Mouse (Mus musculus) heart, embryonic 10.5 days (tissue): Measurements from ENCODE around the gene Chpf. TPM values are rescaled to one million over a fixed set of nuclear protein-coding genes. Genes with fewer than 3 reads are reported as not detected.

Source experiments
- DNase-seq: peaks from one replicate; pipeline ENCODE4 v3.0.0-alpha.2; 2017; ENCODE audit warnings: low spot score
- H3K27ac ChIP-seq: fragments of 300-500 bp; sonication (generic); 2 replicates; pipeline ENCODE4 v1.5.1; 2016; ENCODE audit warnings: mild to moderate bottlenecking
- H3K27me3 ChIP-seq: fragments of 300-500 bp; sonication (generic); 2 replicates; pipeline ENCODE4 v1.6.1; 2016; ENCODE audit warnings: mild to moderate bottlenecking; ENCODE audit not compliant: poor library complexity, insufficient read depth, severe bottlenecking
- H3K36me3 ChIP-seq: fragments of 300-500 bp; sonication (generic); 2 replicates; pipeline ENCODE4 v1.6.1; 2016; ENCODE audit warnings: mild to moderate bottlenecking, moderate library complexity
- H3K4me1 ChIP-seq: fragments of 300-500 bp; sonication (generic); 2 replicates; pipeline ENCODE4 v1.6.1; 2016; ENCODE audit warnings: mild to moderate bottlenecking
- H3K4me3 ChIP-seq: fragments of 300-500 bp; sonication (generic); 2 replicates; pipeline ENCODE4 v1.5.1; 2016; ENCODE audit warnings: mild to moderate bottlenecking, moderate library complexity
- H3K9me3 ChIP-seq: fragments of 300-500 bp; sonication (generic); 2 replicates; pipeline ENCODE4 v1.6.1; 2016; ENCODE audit warnings: mild to moderate bottlenecking, moderate library complexity
- WGBS: fragments of 180-500 bp; shearing (Covaris S2); methylation state at CpG from one replicate; pipeline ENCODE4 v1.1.7; 2016; 5-methylcytosine and 5-hydroxymethylcytosine counted together
- polyA plus RNA-seq: library from polyadenylated mRNA; unstranded; fragments of >200 nt; fragmentation: Nextera tagmentation; extraction: Ambion mirVana; gene quantifications from 2 replicates; pipeline ENCODE4 v1.2.1, GENCODE M21; 2016

Gene Chpf
- 30.8 and 30.9 TPM in 2 replicates for polyA plus RNA-seq

DNA sequence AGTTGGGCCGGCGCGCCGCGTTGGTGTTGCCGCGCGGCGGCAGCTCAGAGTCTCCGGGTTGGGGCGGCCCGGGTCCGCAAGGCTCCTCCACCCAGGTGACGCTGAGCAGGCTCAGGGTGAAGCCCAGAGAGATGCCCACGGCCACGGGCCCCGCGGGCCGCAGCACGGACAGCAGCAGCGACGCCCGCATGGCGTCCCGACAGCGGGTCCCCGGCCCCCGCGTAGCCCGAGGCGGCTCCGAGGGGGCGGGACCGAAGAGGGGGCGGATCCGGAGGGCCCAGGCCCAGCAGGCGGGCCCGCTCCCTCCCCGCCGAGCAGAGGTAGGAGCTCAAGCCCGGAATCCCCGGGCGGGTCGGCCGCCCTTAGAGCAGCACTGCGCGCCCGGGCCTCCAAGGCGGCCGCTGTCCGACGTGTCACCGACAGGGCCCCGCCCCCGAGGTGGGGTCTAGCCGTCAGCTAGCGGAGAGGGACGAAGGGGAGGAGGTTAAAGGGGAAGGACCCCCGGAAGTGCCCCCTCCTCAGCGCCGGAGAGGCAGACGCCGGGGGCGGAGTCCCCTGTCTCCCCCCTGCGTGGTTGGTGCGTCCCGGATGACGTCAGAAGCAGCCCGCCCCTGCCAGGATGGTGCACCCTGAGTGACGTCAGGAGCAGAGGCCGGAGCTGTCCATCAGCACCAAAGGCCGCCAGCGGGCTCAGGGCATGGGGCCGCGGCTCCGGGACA lies at the start of gene Chpf, which contains the start of gene Tmem198:
Chpf (minus strand) TSS at position 392 of the 719 bp plus-strand sequence.
Tmem198 (plus strand) TSS at position 617 of the 719 bp plus-strand sequence.
- under 1% methylated on average over 76 of the region's 76 CpGs for WGBS
- Histone ChIP-seq H3K9me3 (no peaks in the 10 kb centered on the region), H3K36me3 (peaks cover 31% of the 10 kb centered on the region), H3K27me3 (peaks cover 70% of the 10 kb centered on the region), H3K27ac (peak within 1 kb of the TSS; percentile 92), H3K4me1 (peaks cover 32% of the 10 kb centered on the region), H3K4me3 (peak within 1 kb of the TSS; percentile 89)
- peak; percentile 99 for DNase-seq

DNA sequence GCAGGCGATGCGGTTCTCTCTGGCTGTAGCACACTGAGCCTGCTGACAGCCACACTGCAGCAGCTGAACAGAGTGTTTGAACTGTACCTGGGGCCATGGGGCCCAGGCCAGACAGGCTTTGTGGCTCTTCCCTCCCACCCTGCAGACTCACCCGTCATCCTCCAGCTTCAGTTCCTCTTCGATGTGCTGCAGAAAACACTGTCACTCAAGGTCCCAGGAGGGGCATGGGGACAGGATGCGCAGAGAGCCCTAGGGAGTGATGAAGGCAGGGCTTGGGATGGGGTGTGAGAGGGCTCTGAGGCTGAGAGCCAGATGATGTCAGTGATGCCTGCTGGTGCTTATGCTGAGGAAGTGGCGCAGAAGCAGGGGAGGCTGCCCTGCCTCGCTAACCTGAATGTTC lies 45.6 kb upstream of the Chpf start:
- Histone ChIP-seq H3K4me3 (no peak overlapping the region), H3K36me3 (peaks cover 46% of the 10 kb centered on the region), H3K4me1 (peaks cover 12% of the 10 kb centered on the region), H3K9me3 (no peaks in the 10 kb centered on the region), H3K27ac (no peak overlapping the region), H3K27me3 (no peaks in the 10 kb centered on the region)
- no peak for DNase-seq
- WGBS, result 88% methylated on average over 7 of the region's 7 CpGs

DNA sequence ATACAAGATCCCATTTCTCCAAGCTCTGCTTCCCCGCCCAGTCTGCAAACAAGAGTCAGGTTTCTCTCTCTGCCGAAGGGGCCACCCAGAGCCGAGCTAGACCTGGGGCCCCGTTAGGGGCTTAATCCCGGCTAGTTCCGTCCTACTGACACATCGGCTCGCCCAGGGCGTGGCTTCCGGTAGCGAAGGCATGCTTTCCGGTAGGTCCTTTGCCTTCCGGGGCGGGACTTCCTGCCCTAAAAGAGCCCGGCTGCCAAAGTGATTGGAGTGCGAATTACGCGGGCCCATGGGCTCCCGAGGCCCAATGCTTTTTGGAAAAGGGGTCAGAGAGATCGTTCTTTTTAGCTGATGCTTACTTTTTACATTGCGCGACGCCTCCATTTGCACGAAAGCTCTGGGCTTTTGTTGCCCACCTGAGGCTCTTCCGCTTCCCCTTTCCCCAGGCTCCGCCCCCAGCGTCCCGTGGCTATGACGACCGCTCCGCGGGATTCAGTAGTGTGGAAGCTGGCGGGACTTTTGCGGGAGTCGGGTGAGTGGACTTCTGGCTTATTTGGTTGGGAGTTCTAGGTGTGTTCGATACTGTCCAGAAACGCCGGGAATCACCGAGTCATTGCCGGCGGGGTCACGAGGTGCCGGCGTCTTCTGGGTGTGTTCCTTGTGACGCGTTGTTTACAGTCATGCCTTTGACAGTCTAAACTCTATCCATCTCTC lies 42.4 kb upstream of the Chpf start, which contains the start of gene Stk11ip:
Stk11ip (plus strand) TSS at position 209 of the 711 bp plus-strand sequence.
- Histone ChIP-seq H3K27me3 (no peaks in the 10 kb centered on the region), H3K27ac (peak within 1 kb of the TSS; percentile 89), H3K4me1 (peaks cover 26% of the 10 kb centered on the region), H3K9me3 (no peaks in the 10 kb centered on the region), H3K4me3 (peak within 1 kb of the TSS; percentile 71), H3K36me3 (peaks cover 20% of the 10 kb centered on the region)
- peak; percentile 98 for DNase-seq
- under 1% methylated on average over 46 of the region's 46 CpGs for WGBS

DNA sequence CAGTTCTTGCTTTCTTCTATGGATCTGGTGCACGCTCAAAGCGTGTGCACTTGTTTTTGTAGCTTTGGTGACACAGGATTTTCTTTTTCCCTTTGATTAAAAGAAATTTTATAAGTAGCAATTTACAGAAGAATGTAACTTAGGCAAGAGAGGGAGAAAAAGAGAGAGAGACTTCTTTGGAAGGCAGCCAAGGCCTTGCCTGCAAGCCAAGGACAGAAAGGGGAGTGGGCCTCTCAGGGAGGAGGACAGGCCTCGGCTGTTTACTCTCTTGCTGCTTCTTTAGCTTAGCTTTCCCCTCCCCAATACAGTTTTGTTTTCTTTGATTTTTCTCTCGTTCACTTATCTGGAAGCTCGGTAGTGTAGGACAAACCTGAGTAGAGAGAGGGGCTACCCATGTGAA lies 40.5 kb upstream of the Chpf start:
- no peaks in the 10 kb centered on the region for H3K27me3 ChIP-seq
- DNase-seq, result no peak
- WGBS, result 73% methylated on average over 5 of the region's 5 CpGs
- peaks cover 34% of the 10 kb centered on the region for H3K4me1 ChIP-seq
- H3K36me3 ChIP-seq, result peaks cover 1% of the 10 kb centered on the region
- H3K9me3 ChIP-seq, result no peaks in the 10 kb centered on the region
- peak overlapping the region; percentile 89 for H3K27ac ChIP-seq
- H3K4me3 ChIP-seq, result no peak overlapping the region

DNA sequence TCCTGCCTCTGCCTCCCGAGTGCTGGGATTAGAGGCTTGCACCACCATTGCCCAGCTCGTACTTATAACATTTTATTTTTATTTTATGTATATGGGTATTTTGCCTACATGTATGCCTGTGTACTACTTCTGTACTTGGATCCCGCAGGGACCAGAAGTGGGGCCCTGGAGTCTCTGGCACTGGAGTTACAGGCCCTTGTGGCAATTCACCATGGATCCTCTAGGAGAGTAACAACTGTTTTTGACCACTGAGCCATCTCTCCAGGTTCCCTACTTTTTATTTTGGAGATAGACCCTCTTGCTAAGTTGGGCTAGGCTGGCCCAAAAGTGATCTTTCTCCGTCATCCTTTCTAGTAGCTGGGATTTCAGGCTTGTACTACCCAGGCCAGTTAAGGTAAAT lies 39.3 kb upstream of the Chpf start:
- H3K4me1 ChIP-seq, result peaks cover 33% of the 10 kb centered on the region
- H3K36me3 ChIP-seq, result no peaks in the 10 kb centered on the region
- H3K4me3 ChIP-seq, result no peak overlapping the region
- H3K27me3 ChIP-seq, result no peaks in the 10 kb centered on the region
- H3K27ac ChIP-seq, result no peak overlapping the region
- no peak for DNase-seq
- WGBS, result 90% methylated on average over 4 of the region's 4 CpGs
- no peaks in the 10 kb centered on the region for H3K9me3 ChIP-seq

DNA sequence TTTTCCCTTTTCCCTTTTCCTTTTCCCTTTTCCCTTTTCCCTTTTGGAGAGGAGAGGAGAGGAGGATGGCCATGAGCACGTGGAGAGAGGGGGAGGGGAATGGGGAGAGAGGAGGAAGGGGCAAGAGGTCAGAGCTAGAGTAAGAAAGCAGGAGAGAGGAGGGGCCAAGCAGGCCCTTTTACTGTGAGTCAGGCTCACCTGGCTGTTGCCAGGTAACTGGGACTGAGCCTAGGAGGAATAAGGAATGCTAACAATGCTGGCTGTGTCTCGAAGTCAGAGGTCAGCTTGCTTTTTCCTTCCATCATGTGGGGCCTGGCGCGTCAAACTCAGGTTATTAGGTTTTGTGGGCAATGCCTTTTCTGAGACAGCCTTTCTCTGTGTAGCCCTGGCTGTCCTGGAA lies 38.9 kb upstream of the Chpf start:
- Histone ChIP-seq H3K27me3 (no peaks in the 10 kb centered on the region), H3K4me3 (no peak overlapping the region), H3K27ac (no peak overlapping the region; the same call in 1 of the 2 replicates), H3K4me1 (peaks cover 37% of the 10 kb centered on the region), H3K36me3 (no peaks in the 10 kb centered on the region), H3K9me3 (no peaks in the 10 kb centered on the region)
- DNase-seq, result peak; percentile 69
- WGBS, result 40% methylated on average over 4 of the region's 4 CpGs

DNA sequence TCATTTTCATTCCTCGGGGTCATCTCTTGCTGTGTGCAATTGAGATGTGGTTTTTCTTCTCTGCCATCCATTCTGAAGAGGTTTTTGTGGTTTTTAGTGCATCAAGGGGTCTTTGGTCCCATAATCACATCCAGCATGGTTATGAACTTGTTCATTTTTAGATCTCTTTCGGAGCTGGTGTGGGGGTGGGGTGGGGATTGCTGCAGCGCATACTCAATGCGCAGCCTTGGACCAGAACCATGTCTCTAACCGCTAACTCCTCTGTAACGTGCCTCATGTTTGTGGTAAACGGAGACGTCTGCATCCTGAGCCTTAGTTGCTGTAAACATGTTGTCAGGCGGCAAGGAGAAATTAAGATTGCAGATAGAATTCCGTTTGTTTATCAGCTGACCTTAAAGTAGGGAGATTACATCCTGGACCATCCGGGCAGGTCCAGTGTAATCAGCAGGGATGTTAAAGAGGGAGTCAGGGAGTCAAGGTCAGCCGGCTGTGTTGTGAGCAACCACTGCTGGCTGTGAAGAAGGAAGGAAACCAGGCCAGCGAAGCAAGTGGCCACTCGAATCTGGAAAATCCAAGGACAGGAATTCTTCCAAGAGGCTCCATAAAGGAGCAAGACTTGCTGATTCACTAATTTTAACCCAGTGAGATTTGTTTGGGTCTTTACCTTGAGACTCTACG lies 37.7 kb upstream of the Chpf start:
- WGBS, result 52% methylated on average over 15 of the region's 15 CpGs
- Histone ChIP-seq H3K27me3 (no peaks in the 10 kb centered on the region), H3K27ac (peak overlapping the region; percentile 65), H3K9me3 (no peaks in the 10 kb centered on the region), H3K36me3 (no peaks in the 10 kb centered on the region), H3K4me3 (no peak overlapping the region), H3K4me1 (peaks cover 45% of the 10 kb centered on the region)
- DNase-seq, result peak; percentile 74

DNA sequence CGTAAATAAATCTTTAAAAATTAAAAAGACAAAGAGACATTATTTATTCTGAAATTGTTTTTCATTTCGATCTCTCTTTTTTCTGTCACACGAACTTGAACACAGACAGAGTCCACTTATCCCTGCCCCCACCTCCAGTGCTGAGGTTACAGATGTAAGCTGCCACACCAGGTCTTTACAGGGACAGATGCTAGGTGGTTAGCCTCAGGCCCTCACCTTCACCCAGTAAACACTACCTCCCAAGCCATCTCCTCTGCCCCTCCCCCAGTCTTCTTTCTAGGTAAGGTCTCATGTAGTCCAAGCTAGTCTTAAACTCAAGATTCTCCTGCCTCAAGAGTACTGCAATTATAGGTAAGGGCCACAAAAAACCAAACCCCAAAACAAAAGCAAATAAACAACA lies 33.4 kb upstream of the Chpf start:
- Histone ChIP-seq H3K36me3 (no peaks in the 10 kb centered on the region), H3K27ac (peak overlapping the region; percentile 89), H3K27me3 (no peaks in the 10 kb centered on the region), H3K9me3 (no peaks in the 10 kb centered on the region), H3K4me1 (peaks cover 79% of the 10 kb centered on the region), H3K4me3 (no peak overlapping the region)
- WGBS, result 86% methylated on average over 3 of the region's 3 CpGs
- no peak for DNase-seq

DNA sequence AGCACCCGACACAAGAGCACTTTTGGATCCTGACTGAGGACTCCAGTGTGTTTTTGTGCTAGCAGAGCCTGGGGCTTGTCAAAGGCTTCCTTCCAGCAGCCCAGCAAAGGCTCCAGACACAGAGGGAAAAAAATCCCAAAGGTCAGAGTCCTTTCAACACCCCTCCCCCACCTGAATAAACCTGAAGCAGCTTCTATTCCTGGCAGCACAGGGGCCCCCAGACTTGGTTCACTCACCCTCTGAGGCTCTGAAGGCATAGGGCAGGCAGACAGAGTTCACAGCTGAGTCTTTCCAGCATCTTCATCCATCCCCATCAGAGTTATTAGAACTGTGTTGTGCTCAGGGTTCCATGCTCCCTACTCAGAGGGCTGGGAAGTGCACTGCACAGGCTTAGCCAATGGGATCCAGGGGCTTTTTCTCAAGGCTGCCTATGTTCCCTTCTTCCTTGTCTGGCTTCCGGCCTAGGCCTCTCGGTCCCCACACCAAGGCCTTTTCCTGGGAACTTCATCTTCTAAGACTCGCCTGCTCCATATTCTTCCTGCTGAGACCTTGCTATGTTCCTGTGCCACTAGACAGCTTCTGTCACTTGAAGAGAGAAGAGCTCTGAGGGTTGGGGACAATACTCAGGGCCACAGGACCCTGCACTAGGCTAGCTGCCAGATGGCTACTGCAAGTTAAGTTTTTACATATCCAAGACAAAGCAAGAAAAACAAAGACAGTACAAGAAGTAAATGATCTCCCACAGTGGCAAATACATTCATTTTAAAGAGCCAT lies 32.5 kb upstream of the Chpf start:
- Histone ChIP-seq H3K27ac (peak overlapping the region; percentile 89), H3K27me3 (no peaks in the 10 kb centered on the region), H3K9me3 (no peaks in the 10 kb centered on the region), H3K4me3 (peak overlapping the region; percentile 12; the same call in 1 of the 2 replicates), H3K36me3 (no peaks in the 10 kb centered on the region), H3K4me1 (peaks cover 79% of the 10 kb centered on the region)
- DNase-seq, result peak; percentile 89
- WGBS, result 31% methylated on average over 4 of the region's 4 CpGs

DNA sequence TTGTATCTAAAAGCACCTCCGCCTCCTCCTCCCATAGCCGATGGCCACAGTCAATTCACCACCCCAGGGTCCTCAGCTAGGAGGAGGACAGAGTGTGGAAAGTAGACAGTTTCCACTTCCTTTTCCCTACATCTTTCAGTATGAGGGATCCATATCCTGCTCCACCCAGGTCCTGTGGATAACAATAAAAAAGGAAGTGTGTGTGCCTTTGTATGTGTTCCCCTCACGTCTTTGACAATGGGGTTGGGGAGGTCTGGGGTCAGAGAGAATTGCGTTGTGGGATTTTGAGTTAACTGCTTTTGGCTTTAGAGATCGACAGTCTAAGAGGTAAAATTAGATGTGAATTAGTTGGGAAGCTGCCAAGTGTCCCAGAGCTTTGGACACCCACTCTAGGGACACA lies 31.0 kb upstream of the Chpf start:
- Histone ChIP-seq H3K4me1 (peaks cover 83% of the 10 kb centered on the region), H3K4me3 (no peak overlapping the region), H3K36me3 (no peaks in the 10 kb centered on the region), H3K27me3 (no peaks in the 10 kb centered on the region), H3K9me3 (no peaks in the 10 kb centered on the region), H3K27ac (peak overlapping the region; percentile 89)
- WGBS, result 46% methylated on average over 5 of the region's 5 CpGs
- no peak for DNase-seq

DNA sequence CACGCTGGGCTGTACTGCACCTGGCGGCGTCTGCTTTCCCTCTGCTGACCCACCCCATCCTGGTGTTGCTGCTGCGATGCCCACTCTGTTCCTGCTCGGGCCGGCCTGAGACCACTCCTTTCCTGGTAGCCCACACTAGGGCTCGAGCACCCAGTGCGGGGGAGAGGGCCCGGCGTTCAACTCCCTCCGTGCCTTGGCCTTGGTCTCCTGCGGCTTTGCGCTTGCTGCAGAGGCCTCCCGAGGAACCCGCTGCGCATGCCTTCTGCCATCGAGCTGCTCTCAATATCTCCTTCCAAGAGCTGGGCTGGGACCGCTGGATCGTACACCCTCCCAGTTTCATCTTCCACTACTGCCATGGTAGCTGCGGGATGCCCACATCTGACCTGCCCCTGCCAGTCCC lies 30.5 kb upstream of the Chpf start:
- Histone ChIP-seq H3K27me3 (no peaks in the 10 kb centered on the region), H3K9me3 (no peaks in the 10 kb centered on the region), H3K27ac (peak overlapping the region; percentile 89), H3K4me1 (peaks cover 84% of the 10 kb centered on the region), H3K36me3 (no peaks in the 10 kb centered on the region; the same call in 1 of the 2 replicates), H3K4me3 (no peak overlapping the region)
- DNase-seq, result no peak
- 42% methylated on average over 20 of the region's 20 CpGs for WGBS

DNA sequence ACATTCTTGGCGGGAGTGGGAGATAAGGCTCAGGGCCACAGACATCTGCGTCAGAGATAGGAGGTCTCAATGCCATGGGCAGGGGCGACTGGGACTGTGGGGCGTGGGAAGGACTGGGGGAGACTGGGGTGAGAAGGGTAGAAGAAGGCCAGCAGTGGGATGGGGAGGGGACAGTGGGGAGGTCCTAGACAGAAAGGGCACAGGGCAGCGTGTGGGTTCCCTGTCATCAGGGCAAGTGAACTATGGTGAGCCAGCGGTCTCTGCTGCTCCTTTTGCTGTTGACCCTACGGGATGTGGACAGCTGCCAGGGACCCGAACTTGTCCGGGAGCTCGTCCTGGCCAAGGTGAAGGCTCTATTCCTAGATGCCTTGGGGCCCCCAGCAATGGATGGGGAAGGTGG lies 27.9 kb upstream of the Chpf start, which contains the start of gene Inha:
Inha (plus strand) TSS at position 72 of the 400 bp plus-strand sequence.
- WGBS, result 36% methylated on average over 10 of the region's 10 CpGs
- peaks cover 90% of the 10 kb centered on the region for H3K4me1 ChIP-seq
- H3K27me3 ChIP-seq, result no peaks in the 10 kb centered on the region
- H3K4me3 ChIP-seq, result peak within 1 kb of the TSS; percentile 96
- peak; percentile 76 for DNase-seq
- no peaks in the 10 kb centered on the region for H3K9me3 ChIP-seq
- H3K27ac ChIP-seq, result peak within 1 kb of the TSS; percentile 99
- peaks cover 20% of the 10 kb centered on the region for H3K36me3 ChIP-seq
